Mouse (Mus musculus): ENCODE measurements around the gene Rcn3. TPM values are rescaled to one million over a fixed set of nuclear protein-coding genes. Genes with fewer than 3 reads are reported as not detected.
"Not testable (repeated sequence)": the region's sequence is repeated elsewhere in the genome, so short reads cannot be mapped to it uniquely, and the experiment has no call there.

Rcn3 gene
- polyA plus RNA-seq, 1 experiment from 2014 or later, result 176 TPM

DNA sequence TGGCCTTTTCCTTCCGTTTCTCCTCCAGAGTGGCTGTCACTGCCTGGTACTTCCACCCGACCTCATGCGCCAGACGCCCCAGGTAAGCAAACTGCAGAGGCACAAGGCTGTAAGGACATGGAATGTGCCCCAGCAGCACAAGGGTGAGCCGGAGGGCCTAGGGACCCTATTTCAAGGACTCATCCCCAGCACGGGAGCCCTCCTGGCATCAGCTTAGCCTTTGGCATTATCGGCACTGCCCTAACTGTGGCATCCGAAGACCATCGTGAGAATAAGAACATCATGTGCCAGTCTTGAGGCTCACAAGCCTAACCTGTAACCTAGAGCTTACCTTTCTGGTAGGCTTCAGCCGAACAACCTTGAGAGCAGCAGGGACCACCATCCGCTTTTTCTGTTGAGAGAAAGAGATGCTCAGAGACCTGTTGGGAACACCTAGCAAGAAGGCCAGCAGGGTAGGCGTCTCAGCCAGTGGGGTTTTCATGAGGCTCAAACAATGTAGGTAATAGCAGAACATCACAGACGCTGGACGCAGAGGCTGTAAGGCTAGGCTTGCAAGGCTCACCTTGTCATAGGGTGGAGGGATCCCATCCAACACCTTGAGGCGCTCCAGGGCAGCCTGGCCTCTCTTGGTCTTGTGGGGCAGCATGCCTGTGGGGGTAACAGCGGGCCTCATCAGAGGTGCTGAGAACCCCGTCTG lies 34.3 kb upstream of the Rcn3 start:
- Histone ChIP-seq H3K36me3 (ENCODE audit: control insufficient read depth, insufficient read depth, low read length) (peaks cover 18% of the 10 kb centered on the region), H3K4me2 (replicated peaks; ENCODE audit: low read depth) (peak overlapping the region; percentile 82; the same call in 1 of the 2 replicates), H3K9me3 (ENCODE audit: control insufficient read depth, low read length) (no peaks in the 10 kb centered on the region), H3K27ac (replicated peaks) (peak overlapping the region; percentile 92; the same call in 1 of the 2 replicates), H3K9ac (ENCODE audit: low read length) (peak overlapping the region; percentile 98; the same call in 1 of the 2 replicates), H3K4me3 (ENCODE audit: low read depth, low read length) (peak overlapping the region; percentile 99), H3K27me3 (ENCODE audit: control insufficient read depth, insufficient read depth, low read length) (no peaks in the 10 kb centered on the region), H3K4me1 (replicated peaks; ENCODE audit: control insufficient read depth, insufficient read depth) (0 out of 2 replicates have a peak, but pooled peaks cover 5% of the 10 kb centered on the region)
- WGBS, result 62% methylated on average over 17 of the region's 17 CpGs
- no peak for ATAC-seq (ENCODE audit: low FRiP score, low TSS enrichment)
- TF ChIP-seq EP300 (optimal IDR thresholded peaks at IDR 0.05) (no peak), CTCF (IDR thresholded peaks at IDR 0.05; ENCODE audit: low read depth) (no peak)
- DNase-seq (ENCODE audit: low spot score), result no peak

DNA sequence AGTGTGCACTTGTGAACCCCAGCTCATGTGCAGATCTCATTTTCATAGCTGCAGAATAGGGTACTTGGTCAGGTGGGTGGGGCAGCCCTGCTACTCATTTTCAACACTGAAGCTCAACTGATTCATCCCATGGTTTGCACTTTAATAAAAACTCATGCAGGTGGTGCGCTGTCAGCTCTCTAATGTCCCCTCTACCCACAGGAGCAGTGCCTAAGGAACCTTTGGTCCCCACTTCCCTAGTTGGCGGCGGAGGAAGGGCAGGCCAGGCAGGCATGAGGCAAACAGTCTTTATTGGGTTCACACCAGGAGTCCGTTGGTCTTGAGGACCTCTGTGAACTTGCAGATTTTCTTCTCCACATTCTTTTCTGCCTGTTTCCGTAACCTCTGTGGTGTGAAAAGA lies 33.6 kb upstream of the Rcn3 start:
- H3K36me3 ChIP-seq (ENCODE audit: control insufficient read depth, insufficient read depth, low read length), result peaks cover 24% of the 10 kb centered on the region

DNA sequence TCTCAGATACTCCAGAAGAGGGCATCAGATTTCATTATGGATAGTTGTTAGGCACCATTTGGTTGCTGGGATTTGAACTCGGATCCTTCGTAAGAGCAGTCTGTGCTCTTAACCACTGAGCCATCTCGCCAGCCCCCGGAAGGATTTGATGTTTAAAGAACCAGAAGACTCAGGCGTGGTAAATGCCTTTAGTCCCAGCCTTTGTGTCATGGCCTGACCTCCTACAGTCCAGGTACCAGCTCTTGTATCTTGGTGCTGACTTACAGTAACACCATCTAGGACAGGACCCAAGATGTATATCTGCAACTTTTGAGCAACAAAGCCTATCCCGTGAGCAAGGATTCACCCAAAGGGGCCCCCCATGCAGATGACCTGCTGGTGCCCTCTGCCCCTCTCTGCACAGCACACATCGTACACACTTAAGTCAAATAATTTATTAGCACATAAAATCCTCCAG lies 33.2 kb upstream of the Rcn3 start:
- DNase-seq (ENCODE audit: low spot score), result no peak
- WGBS, result 25% methylated on average over 7 of the region's 7 CpGs
- no peak for ATAC-seq (ENCODE audit: low FRiP score, low TSS enrichment)

More for the DNA sequence above, 33.6 kb upstream of the Rcn3 start:
- H3K27me3 ChIP-seq (ENCODE audit: control insufficient read depth, insufficient read depth, low read length); DNase-seq (ENCODE audit: low spot score); ATAC-seq (ENCODE audit: low FRiP score, low TSS enrichment); H3K4me1 ChIP-seq (replicated peaks; ENCODE audit: control insufficient read depth, insufficient read depth); H3K4me3 ChIP-seq (ENCODE audit: low read depth, low read length); H3K9me3 ChIP-seq (ENCODE audit: control insufficient read depth, low read length); H3K9ac ChIP-seq (ENCODE audit: low read length); H3K4me2 ChIP-seq (replicated peaks; ENCODE audit: low read depth); H3K27ac ChIP-seq (replicated peaks): not testable (repeated sequence)
- WGBS, result 67% methylated on average over 5 of the region's 5 CpGs

DNA sequence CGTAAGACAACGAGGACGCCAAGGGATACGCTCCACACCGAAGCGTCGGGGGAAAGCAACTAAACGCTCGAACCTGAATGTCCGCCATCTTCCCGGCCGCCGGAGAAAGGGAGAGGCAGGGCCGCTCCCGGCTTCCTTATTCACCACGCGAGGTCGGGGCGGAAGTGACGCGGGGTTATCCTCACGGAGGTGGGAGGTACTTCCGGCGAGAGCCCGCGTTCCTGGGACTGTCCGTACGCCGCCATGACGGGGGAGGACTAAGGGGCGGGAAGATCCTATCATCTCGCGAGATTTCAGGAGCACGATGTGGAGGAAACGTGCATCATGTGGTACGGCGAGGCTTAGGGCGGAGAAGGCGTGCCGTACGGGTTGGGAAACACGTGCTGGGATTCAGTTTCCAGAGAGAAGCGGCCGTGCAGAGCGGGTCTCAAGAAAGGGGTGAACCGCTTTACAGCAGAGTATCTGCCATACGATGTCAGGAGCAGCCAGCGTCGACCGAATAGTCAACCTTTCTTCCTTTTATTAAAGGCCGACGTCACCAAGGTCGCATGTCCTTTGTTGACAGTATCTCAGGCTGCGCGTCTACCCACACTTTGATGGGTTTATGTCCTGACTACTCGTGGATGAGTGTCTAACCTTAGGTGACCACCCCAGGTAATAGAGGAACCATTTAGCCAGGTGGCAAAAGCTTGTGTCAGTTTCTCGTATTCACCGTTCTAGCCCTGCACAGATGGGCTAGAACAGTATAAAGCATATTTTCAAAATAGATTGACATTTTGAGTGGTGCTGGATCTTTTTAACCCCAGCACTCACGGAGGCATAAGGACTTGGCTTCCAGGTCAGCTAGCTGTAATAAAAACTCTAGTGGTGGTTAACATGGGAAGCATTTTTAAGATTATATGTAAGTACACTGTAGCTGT lies 32.5 kb upstream of the Rcn3 start, which contains the start of gene Rps11:
TSS of gene Rps11 (minus strand) at position 216 of the 920 bp plus-strand sequence.
- Histone ChIP-seq H3K36me3 (ENCODE audit: control insufficient read depth, insufficient read depth, low read length) (peaks cover 29% of the 10 kb centered on the region), H3K27ac (replicated peaks) (peak within 1 kb of the TSS; percentile 93)
- WGBS, result under 1% methylated on average over 59 of the region's 59 CpGs

More for the DNA sequence above, 33.2 kb upstream of the Rcn3 start:
- H3K27me3 ChIP-seq (ENCODE audit: control insufficient read depth, insufficient read depth, low read length), result no peaks in the 10 kb centered on the region
- H3K4me3 ChIP-seq (ENCODE audit: low read depth, low read length), result no peak overlapping the region
- no peak overlapping the region for H3K4me2 ChIP-seq (replicated peaks; ENCODE audit: low read depth)
- no peak overlapping the region for H3K9ac ChIP-seq (ENCODE audit: low read length)
- TF ChIP-seq CTCF (IDR thresholded peaks at IDR 0.05; ENCODE audit: low read depth) (peak; percentile 61), EP300 (optimal IDR thresholded peaks at IDR 0.05) (no peak)
- H3K9me3 ChIP-seq (ENCODE audit: control insufficient read depth, low read length), result no peaks in the 10 kb centered on the region
- H3K36me3 ChIP-seq (ENCODE audit: control insufficient read depth, insufficient read depth, low read length), result peaks cover 24% of the 10 kb centered on the region
- H3K27ac ChIP-seq (replicated peaks), result 0 out of 2 replicates have a peak overlapping the region, but pooled peaks have one; percentile 18
- 0 out of 2 replicates have a peak, but pooled peaks cover 5% of the 10 kb centered on the region for H3K4me1 ChIP-seq (replicated peaks; ENCODE audit: control insufficient read depth, insufficient read depth)

DNA sequence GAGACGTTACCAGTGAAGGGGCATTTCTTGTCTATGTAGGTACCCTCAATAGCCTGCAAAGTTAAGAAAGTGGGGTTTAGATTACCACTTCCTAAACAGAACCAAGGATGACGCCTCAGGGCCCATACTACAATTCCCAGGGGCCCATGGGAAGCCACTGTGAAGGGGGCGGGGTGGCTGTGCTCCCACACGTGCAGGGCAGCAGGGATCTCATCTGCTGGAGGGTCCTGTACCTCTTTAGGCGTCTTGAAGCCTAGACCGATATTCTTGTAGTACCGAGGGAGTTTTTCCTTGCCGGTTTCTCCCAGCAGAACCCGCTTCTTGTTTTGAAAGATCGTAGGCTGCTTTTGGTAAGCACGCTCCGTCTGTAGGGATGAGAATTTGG lies 31.2 kb upstream of the Rcn3 start:
- H3K4me1 ChIP-seq (replicated peaks; ENCODE audit: control insufficient read depth, insufficient read depth), result 0 out of 2 replicates have a peak, but pooled peaks cover 5% of the 10 kb centered on the region
- no peaks in the 10 kb centered on the region for H3K27me3 ChIP-seq (ENCODE audit: control insufficient read depth, insufficient read depth, low read length)
- peak overlapping the region; percentile 94 for H3K9ac ChIP-seq (ENCODE audit: low read length)
- ATAC-seq (ENCODE audit: low FRiP score, low TSS enrichment), result no peak
- H3K4me2 ChIP-seq (replicated peaks; ENCODE audit: low read depth), result peak overlapping the region; percentile 81
- TF ChIP-seq EP300 (optimal IDR thresholded peaks at IDR 0.05) (no peak), CTCF (IDR thresholded peaks at IDR 0.05; ENCODE audit: low read depth) (no peak)
- peak; percentile 68 for DNase-seq (ENCODE audit: low spot score)
- peaks cover 29% of the 10 kb centered on the region for H3K36me3 ChIP-seq (ENCODE audit: control insufficient read depth, insufficient read depth, low read length)
- 14% methylated on average over 12 of the region's 12 CpGs for WGBS
- H3K4me3 ChIP-seq (ENCODE audit: low read depth, low read length), result peak overlapping the region; percentile 94
- no peaks in the 10 kb centered on the region for H3K9me3 ChIP-seq (ENCODE audit: control insufficient read depth, low read length)
- H3K27ac ChIP-seq (replicated peaks), result peak overlapping the region; percentile 93; the same call in 1 of the 2 replicates

More for the DNA sequence above, 32.5 kb upstream of the Rcn3 start, which contains the start of gene Rps11:
- H3K9me3 ChIP-seq (ENCODE audit: control insufficient read depth, low read length), result no peaks in the 10 kb centered on the region
- peak within 1 kb of the TSS; percentile 94 for H3K4me3 ChIP-seq (ENCODE audit: low read depth, low read length)
- ATAC-seq (ENCODE audit: low FRiP score, low TSS enrichment) (peak; percentile 88), DNase-seq (ENCODE audit: low spot score) (peak; percentile 99)
- peak within 1 kb of the TSS; percentile 94 for H3K9ac ChIP-seq (ENCODE audit: low read length)
- H3K4me1 ChIP-seq (replicated peaks; ENCODE audit: control insufficient read depth, insufficient read depth), result 0 out of 2 replicates have a peak, but pooled peaks cover 5% of the 10 kb centered on the region
- no peaks in the 10 kb centered on the region for H3K27me3 ChIP-seq (ENCODE audit: control insufficient read depth, insufficient read depth, low read length)
- peak within 1 kb of the TSS; percentile 81 for H3K4me2 ChIP-seq (replicated peaks; ENCODE audit: low read depth)
- TF ChIP-seq EP300 (optimal IDR thresholded peaks at IDR 0.05) (peak; percentile 90), CTCF (IDR thresholded peaks at IDR 0.05; ENCODE audit: low read depth) (no peak)
